Mouse (Mus musculus): ENCODE data around the gene Siah3.

- TF ChIP-seq MAFK (IDR thresholded peaks at IDR 0.05; ENCODE audit: insufficient read depth, low read depth, low read length) (no peak), ZC3H11A (IDR thresholded peaks at IDR 0.05; ENCODE audit: borderline replicate concordance, low read depth, low read length) (no peak), HCFC1 (IDR thresholded peaks at IDR 0.05; ENCODE audit: borderline replicate concordance, insufficient read depth, low read length) (no peak), CHD2 (IDR thresholded peaks at IDR 0.05; ENCODE audit: low read depth, low read length) (no peak)
Measured at GRCm38 (mm10) chr14:75483176-75483546, 27.4 kb downstream of the Siah3 start.

Data from ES-E14 (cell line).